Mouse (Mus musculus): ENCODE data around the gene Gm20683. TPM values are rescaled to one million over a fixed set of nuclear protein-coding genes. Genes with fewer than 3 reads are reported as not detected.

Gene Gm20683
- total RNA-seq, 2 experiments from 2014 or later = 29.0 to 30.4 TPM

DNA sequence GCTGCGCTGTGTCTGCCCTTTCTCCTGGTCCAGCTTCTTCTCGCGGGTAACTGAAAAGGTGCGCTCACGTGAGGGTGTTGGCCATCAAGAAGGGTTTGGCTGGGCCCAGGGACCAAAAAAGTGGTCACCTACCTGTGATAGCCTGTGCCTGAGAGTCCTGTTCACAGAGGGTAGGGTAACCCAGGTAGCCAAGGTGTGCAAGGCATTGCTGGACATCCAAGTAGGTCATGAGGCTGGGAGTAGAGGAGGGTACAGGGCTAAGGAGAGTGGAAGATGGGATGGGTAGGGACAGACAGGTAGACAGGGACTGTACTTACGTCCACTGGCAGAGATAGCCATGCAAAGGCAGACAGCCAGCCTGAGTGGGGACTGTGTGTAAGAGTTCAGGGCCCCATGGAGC, 1.0 kb downstream of the Gm20683 start:
- DNase-seq = no peak

DNA sequence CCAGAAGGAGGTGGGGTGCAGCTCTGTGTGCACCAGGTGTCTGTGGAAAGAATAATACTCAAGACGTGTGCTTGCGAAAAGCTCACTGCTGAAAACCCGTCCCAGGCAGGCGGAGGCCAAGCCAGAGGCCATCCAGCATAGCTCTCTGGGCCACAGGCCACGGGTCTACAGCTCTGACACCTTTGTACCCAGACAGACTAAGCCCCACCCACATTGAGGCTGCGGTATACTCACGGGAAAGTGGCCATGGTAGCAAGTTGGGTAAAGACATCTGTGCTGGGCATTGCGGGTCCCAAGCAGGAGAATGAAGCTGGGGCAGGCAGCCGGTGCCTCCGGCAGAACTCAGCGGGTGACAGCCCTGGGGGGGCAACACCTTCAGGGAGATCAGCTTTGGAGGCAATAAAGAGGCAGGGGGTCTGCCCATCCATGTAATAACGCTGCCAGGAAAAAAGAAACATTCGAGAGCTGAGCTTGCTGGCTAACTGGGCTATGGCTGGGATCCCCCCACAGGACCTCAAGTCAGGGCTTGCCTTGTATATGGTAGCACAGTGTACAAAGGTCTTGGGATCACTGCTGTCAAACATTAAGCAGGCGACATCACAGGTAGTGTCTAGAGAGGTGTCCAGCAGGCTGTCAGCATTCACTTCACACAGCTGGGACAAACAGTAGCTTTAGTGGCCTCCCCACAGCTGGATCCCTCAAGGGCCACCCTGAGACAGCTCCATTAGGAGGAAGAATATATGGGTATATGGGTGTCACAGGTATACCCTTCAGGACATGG, 1.9 kb downstream of the Gm20683 start:
- no peak for DNase-seq

- no peak for DNase-seq
Observed at GRCm38 (mm10) chr17:25838904-25839303, 2.7 kb downstream of the Gm20683 start.

- no peak for DNase-seq
Observed at GRCm38 (mm10) chr17:25837533-25837932, 4.0 kb downstream of the Gm20683 start.

- peak; percentile 84 for DNase-seq
Observed at GRCm38 (mm10) chr17:25837076-25837410, 4.5 kb downstream of the Gm20683 start, which contains the start of gene Rhbdl1. Gene Rhbdl1, minus strand, starts transcription at chr17:25837295.

GRCm38 (mm10) chr17:25836397-25837075, 5.0 kb downstream of the Gm20683 start:
- DNase-seq = no peak

GRCm38 (mm10) chr17:25835816-25836215, 5.7 kb downstream of the Gm20683 start:
- no peak for DNase-seq

GRCm38 (mm10) chr17:25835301-25835700, 6.3 kb downstream of the Gm20683 start:
- DNase-seq = no peak

DNA sequence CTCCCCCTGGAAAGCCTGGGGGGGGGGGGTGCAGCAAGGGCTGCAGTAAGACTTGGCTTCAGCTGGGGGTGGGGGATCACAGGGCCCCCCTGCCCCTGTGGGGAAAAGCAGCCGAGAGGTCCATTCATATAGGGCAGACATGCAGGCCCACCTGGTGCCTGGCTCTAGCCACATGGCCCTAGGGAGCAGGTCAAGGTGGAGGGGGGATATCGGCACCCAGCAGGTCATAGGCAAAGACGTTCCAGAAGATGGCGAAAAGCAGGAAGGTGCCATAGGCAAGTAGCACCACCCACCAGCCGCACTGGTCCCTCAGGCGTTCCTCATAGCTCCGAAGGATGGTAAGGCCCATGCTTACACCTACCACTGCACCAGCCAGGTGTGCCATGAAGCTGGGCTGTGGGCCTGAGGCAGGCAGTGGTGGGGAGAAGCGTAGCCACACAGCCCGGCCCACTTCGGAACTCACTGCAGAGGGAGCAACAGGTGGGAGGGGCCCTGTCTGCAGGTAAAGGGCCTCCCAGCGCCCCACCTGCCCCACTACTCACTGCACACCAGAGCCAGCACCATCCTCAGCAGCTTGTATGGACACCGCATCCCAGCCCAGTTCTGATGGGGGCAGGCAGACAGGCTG, 6.9 kb downstream of the Gm20683 start:
- no peak for DNase-seq

- no peak for DNase-seq
Observed at GRCm38 (mm10) chr17:25833961-25834594, 7.5 kb downstream of the Gm20683 start.

DNA sequence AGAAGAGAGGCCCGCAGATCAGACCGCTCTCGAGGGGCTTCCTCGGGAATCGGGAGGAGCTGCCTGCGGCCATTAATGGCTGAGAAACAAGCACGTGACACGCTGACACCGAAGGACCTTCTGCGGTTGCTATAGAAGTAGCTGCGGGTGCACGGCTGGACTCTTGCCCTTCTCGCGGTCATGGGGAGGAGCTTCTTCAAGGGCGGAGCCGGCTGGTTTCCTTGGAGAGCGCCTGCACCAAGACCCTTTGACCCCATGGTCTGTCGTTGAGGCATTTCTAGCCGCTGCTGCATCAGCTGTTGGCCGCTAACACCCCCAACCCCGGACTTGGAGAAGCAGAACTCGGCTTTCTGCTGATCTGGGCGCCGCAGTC, 8.3 kb downstream of the Gm20683 start, which contains the start of gene Stub1:
TSS of gene Stub1 (minus strand) at position 114 of the 373 bp plus-strand sequence.
- peak in 1 of 2 experiments; percentile 89 for DNase-seq

GRCm38 (mm10) chr17:25832436-25833290, 8.9 kb downstream of the Gm20683 start:
- DNase-seq = peak; percentile 98

GRCm38 (mm10) chr17:25831451-25832281, 9.9 kb downstream of the Gm20683 start:
- no peak for DNase-seq

DNA sequence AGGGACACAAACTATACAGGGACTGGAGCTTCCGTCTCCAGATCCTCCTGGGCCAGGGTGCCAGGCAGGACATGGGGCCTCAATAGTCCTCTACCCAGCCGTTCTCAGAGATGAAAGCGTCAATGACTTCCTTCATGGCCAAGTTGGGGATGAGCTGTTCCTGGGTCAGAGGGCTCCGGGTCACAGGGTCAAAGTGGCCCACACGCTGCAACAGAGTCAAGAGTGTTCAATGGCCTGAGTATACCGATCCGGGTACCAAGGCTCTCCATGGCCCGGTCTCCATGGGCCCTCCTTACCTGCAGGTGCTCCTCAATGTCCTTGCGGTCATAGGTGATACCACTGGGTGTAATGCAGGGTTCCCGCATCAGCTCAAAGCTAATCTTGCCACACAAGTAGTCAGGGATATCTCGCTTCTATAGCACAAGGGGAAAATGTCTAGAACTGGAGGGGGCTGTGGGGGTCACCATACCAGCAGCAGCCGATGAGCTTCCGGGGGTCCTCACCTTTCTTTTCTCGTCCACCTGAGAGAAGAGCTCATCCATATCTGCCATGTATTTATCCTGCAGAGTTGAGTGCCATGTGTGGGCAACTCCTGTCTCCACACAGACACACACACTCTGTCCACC, 10.6 kb downstream of the Gm20683 start:
- no peak for DNase-seq

DNA sequence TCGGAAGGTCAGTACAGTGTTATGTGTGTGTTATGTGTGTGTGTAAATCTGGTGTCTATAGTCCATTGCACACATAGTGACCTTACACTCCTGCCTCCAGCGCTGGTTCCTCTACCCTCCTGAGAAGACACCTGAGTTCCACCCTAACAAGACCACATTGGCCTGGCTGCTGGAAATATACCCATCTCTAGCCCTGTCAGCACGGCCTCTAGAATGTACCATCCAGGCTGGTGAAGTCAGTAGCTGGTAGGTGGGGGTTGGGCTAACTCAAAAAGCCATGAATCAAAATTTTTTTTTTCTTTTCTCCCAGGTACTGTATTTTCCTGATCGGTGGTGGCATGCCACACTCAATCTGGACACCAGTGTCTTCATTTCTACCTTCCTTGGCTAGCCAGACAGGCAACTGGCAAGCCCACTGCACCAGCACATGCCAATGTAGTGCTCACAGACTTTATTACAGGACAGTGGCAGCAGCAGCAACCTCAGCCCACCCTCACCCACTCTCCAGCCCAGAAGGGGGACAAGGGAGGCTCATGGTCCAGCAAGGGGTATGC, 11.3 kb downstream of the Gm20683 start:
- no peak for DNase-seq

- no peak for DNase-seq
Observed at GRCm38 (mm10) chr17:25829558-25830017, 12.0 kb downstream of the Gm20683 start.

GRCm38 (mm10) chr17:25828712-25829557, 12.6 kb downstream of the Gm20683 start, which contains the start of gene Jmjd8:
Gene Jmjd8, plus strand, starts transcription at chr17:25828867.
- DNase-seq = peak; percentile 85

DNA sequence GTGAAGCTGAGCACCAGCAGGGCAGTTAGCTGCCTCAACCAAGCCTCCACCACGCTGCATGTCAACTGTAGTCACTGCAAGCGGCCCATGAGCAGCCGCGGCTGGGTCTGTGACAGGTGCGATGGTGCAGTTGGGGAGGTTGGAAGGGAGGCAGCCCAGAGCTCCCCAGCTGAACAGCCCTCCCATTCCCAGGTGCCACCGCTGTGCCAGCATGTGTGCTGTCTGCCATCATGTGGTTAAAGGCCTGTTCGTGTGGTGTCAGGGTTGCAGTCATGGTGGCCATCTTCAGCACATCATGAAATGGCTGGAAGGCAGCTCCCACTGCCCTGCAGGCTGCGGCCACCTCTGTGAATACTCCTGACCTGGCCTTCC, 13.4 kb downstream of the Gm20683 start:
- no peak for DNase-seq

Data from layer of hippocampus, postnatal 36 days (tissue).